Mouse (Mus musculus) G1E (cell line): Measurements from ENCODE around the gene Abcc1.

Source experiments
- CTCF ChIP-seq: IDR thresholded peaks from 2 replicates; pipeline ENCODE4 v1.5.1; 2012; ENCODE audit warnings: low read depth, low read length, inconsistent platforms, mixed read lengths
- TAL1 ChIP-seq: conservative IDR thresholded peaks from 2 replicates; pipeline ENCODE4 v1.6.1; 2012; ENCODE audit warnings: low read depth, low read length, inconsistent platforms, mixed read lengths

DNA sequence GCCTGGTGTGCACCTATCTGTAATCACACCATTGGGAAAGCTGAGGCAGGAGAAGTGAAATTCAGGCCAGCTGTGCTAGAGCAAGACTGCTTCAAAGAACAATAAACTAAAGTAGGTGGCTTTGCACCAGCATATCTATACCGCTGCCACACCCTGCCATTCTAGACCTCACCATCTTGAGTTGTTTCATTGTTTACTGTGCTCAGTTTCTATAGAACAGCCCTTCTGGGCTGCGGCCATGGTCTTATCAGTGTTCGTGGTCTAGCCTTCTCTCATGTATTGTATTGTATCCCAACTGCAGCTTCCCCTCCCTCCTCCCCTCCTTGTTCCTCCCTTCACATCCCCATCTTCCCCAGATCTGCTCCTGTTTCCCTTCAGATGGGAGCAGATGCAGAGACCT is 2.1 kb downstream of the Abcc1 start:
- TF ChIP-seq TAL1 (no peak), CTCF (no peak)
